Mouse (Mus musculus) heart, postnatal 0 days (tissue): ENCODE results near the gene Suox. TPM values are rescaled to one million over a fixed set of nuclear protein-coding genes. Genes with fewer than 3 reads are reported as not detected.

Source experiments
- ATAC-seq: fragments of 200-750 bp; cut with Nextera tagmentation; 2 replicates; pipeline ENCODE4 v1.8.0; 2017; ENCODE audit warnings: low read depth, moderate number of reproducible peaks, moderate library complexity; ENCODE audit not compliant: insufficient read depth
- DNase-seq: peaks from one replicate; pipeline ENCODE4 v3.0.0-alpha.2; 2016; ENCODE audit warnings: low spot score
- H3K27ac ChIP-seq: fragments of 300-500 bp; sonication (generic); 2 replicates; pipeline ENCODE4 v1.5.1; 2014; ENCODE audit warnings: low read depth, mild to moderate bottlenecking
- H3K27me3 ChIP-seq: fragments of 300-500 bp; sonication (generic); 2 replicates; pipeline ENCODE4 v1.6.1; 2014; ENCODE audit warnings: low read length, mixed read lengths; ENCODE audit not compliant: control insufficient read depth, insufficient read depth
- H3K36me3 ChIP-seq: fragments of 300-500 bp; sonication (generic); replicated peaks from 2 replicates; pipeline ENCODE4 v1.6.1; 2014; ENCODE audit warnings: low read length, mixed read lengths; ENCODE audit not compliant: control insufficient read depth, insufficient read depth
- H3K4me1 ChIP-seq: fragments of 300-500 bp; sonication (generic); 2 replicates; pipeline ENCODE4 v1.6.1; 2014; ENCODE audit warnings: antibody characterized with exemption; ENCODE audit not compliant: control insufficient read depth, insufficient read depth
- H3K4me2 ChIP-seq: fragments of 300-500 bp; sonication (generic); 2 replicates; pipeline ENCODE4 v1.6.1; 2014; ENCODE audit warnings: low read depth, mild to moderate bottlenecking, low read length, moderate library complexity
- H3K4me3 ChIP-seq: fragments of 300-500 bp; sonication (generic); 2 replicates; pipeline ENCODE4 v1.5.1; 2014; ENCODE audit warnings: low read depth, low read length
- H3K9ac ChIP-seq: fragments of 300-500 bp; sonication (generic); replicated peaks from 2 replicates; pipeline ENCODE4 v1.6.1; 2014; ENCODE audit warnings: low read depth, low read length, mixed read lengths
- H3K9me3 ChIP-seq: fragments of 300-500 bp; sonication (generic); replicated peaks from 2 replicates; pipeline ENCODE4 v1.6.1; 2016; ENCODE audit warnings: low read length; ENCODE audit not compliant: control insufficient read depth
- CTCF ChIP-seq: IDR thresholded peaks from 2 replicates; pipeline ENCODE4 v1.5.1; 2016; ENCODE audit warnings: antibody characterized with exemption, control low read depth, low read depth
- EP300 ChIP-seq: IDR thresholded peaks from 2 replicates; pipeline ENCODE4 v1.6.1; 2016; ENCODE audit warnings: antibody characterized with exemption, low read depth
- WGBS: fragments of 180-500 bp; shearing (Covaris S2); extraction: QIAGEN DNeasy Blood & Tissue Kit; methylation state at CpG from one replicate; pipeline ENCODE4 v1.1.7; 2014; 5-methylcytosine and 5-hydroxymethylcytosine counted together
- polyA plus RNA-seq: library from polyadenylated mRNA; unstranded; fragments of >200 nt; fragmentation: Nextera tagmentation; extraction: Ambion mirVana; gene quantifications from 2 replicates; pipeline ENCODE4 v1.2.1, GENCODE M21; 2015
- total RNA-seq: library from RNA; depleted of rRNA; stranded (reverse); fragments of >200 nt; gene quantifications from 2 replicates; pipeline ENCODE4 v1.2.3, GENCODE M21; 2014; ENCODE audit warnings: low replicate concordance

The Suox gene
- total and polyA plus RNA-seq, 2 experiments from 2014 or later, result 12.5 to 17.2 TPM

DNA sequence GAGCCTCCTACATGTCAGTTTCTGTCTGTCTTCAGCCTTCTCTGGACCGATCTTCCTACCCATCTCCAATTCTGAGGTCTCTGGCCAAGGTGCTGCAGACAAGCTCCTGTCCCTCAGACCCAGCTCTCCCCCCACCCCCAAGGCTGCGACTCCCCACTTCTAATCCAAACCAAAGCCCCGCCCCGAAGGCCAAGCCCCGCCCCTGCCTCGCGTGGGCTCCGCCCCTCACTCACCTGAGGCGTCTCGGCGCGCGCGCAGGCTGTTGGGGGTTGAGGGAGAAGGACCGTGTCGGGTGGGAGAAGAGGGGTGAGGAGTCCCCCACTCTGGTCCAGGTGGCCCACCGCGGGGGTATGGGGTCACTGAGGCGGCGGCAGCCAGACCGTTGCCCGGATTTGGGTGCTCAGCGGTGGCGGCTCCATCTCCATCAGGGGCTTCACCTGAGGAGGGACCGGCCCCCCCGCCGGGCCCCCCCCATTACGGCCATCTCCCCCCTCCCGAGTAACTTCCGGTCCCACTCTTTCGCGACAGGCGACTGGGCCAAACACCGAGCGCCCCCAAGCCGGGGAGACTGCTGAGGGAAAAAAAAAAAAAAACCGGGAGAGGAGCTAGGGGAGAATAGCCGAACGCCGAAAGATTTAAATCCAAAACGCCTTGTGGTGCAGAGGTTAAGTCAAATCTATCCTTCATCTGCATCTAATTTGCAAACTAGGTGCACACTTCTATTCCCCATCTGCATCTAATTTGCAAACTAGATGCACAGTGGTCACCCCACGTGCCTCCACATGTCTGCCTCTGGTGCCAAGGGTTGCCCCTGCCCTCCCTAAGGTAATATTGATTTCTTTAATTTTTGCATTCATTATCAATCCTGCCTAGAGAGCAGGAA lies 4.8 kb downstream of the Suox start:
- H3K27me3 ChIP-seq, result no peaks in the 10 kb centered on the region
- ATAC-seq, result no peak; the same call in 1 of the 2 replicates
- no peaks in the 10 kb centered on the region for H3K4me1 ChIP-seq
- H3K4me3 ChIP-seq, result peak overlapping the region; percentile 63
- peak overlapping the region; percentile 64; the same call in 1 of the 2 replicates for H3K9ac ChIP-seq
- DNase-seq, result peak; percentile 9
- peak overlapping the region; percentile 81 for H3K4me2 ChIP-seq
- H3K27ac ChIP-seq, result no peak overlapping the region
- 2% methylated on average over 40 of the region's 42 CpGs for WGBS
- no peak for TF ChIP-seq EP300
- no peak for TF ChIP-seq CTCF
- no peaks in the 10 kb centered on the region for H3K9me3 ChIP-seq
- no peaks in the 10 kb centered on the region for H3K36me3 ChIP-seq

DNA sequence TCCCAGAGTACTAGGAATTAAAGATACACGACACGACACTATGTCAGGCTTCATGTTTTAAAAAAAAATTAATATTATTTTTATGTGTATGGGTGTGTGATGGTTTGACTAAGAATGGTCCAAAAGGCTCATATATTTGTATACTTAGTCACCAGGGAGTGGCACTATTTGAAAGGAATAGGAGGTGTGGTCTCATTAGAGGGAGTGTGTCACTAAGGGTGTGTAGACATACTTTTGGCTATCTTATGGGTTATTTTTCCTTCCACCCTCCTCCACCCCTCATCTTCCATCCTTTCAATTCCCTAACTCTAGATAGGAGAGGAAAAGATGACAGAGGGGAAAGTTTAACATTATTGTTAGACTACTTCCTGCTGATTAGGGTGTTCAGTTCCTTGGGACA lies 8.1 kb downstream of the Suox start:
- ATAC-seq, result no peak
- Histone ChIP-seq H3K9ac (no peak overlapping the region), H3K27ac (no peak overlapping the region), H3K36me3 (no peaks in the 10 kb centered on the region), H3K27me3 (no peaks in the 10 kb centered on the region), H3K4me2 (no peak overlapping the region), H3K4me1 (no peaks in the 10 kb centered on the region), H3K9me3 (no peaks in the 10 kb centered on the region), H3K4me3 (no peak overlapping the region)
- 94% methylated on average over 2 of the region's 2 CpGs for WGBS
- no peak for DNase-seq
- TF ChIP-seq EP300 (no peak), CTCF (no peak)

- Histone ChIP-seq H3K27ac (no peak overlapping the region), H3K9me3 (no peaks in the 10 kb centered on the region), H3K27me3 (no peaks in the 10 kb centered on the region), H3K4me1 (no peaks in the 10 kb centered on the region), H3K4me2 (no peak overlapping the region), H3K9ac (no peak overlapping the region), H3K4me3 (no peak overlapping the region), H3K36me3 (no peaks in the 10 kb centered on the region)
- TF ChIP-seq EP300 (no peak), CTCF (no peak)
- DNase-seq (no peak), ATAC-seq (no peak)
- 60% methylated on average over 3 of the region's 3 CpGs for WGBS
Measured at GRCm38 (mm10) chr10:128665307-128665706, 8.6 kb downstream of the Suox start.

- no peak for TF ChIP-seq CTCF
- TF ChIP-seq EP300, result no peak
- no peaks in the 10 kb centered on the region for H3K36me3 ChIP-seq
Measured at GRCm38 (mm10) chr10:128664808-128665207, 9.1 kb downstream of the Suox start.

GRCm38 (mm10) chr10:128663441-128664220 lies 10.2 kb downstream of the Suox start:
- no peaks in the 10 kb centered on the region for H3K36me3 ChIP-seq
- H3K9me3 ChIP-seq, result no peaks in the 10 kb centered on the region
- H3K27me3 ChIP-seq, result no peaks in the 10 kb centered on the region
- ATAC-seq, result no peak
- H3K27ac ChIP-seq, result no peak overlapping the region
- no peak overlapping the region for H3K9ac ChIP-seq
- DNase-seq, result no peak
- no peak overlapping the region for H3K4me3 ChIP-seq
- no peak for TF ChIP-seq CTCF
- TF ChIP-seq EP300, result no peak
- no peak overlapping the region for H3K4me2 ChIP-seq
- WGBS, result 43% methylated on average over 5 of the region's 5 CpGs
- H3K4me1 ChIP-seq, result no peaks in the 10 kb centered on the region

More at GRCm38 (mm10) chr10:128664808-128665207, 9.1 kb downstream of the Suox start:
- H3K27me3 ChIP-seq, result no peaks in the 10 kb centered on the region
- no peak overlapping the region for H3K4me2 ChIP-seq
- 58% methylated on average over 3 of the region's 3 CpGs for WGBS
- H3K4me1 ChIP-seq, result no peaks in the 10 kb centered on the region
- H3K27ac ChIP-seq, result no peak overlapping the region
- H3K9ac ChIP-seq, result no peak overlapping the region
- ATAC-seq, result no peak
- no peak overlapping the region for H3K4me3 ChIP-seq
- no peaks in the 10 kb centered on the region for H3K9me3 ChIP-seq
- no peak for DNase-seq
